Mouse (Mus musculus): ENCODE measurements around the gene Sema3f.

Gene Sema3f

DNA sequence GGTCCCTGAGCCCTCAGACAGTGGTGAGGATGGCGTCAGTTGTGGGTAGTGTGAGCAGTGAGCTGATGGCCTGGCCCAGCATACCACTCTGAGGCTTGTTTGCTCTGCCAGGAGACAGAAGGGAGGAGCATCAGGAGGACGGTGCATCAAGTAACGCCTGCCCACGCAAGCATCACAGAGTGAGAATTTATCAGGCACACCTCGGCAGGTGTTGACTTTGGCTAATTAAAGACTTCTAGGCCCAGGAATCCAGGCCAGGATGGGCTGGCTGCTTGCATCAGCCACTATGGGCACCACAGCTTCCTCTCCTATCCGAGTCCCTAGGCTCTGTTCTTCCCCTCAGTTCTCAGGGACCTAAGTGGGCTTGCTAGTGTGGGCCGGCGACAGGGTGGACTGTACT, 47.9 kb downstream of the Sema3f start:
- no peak for DNase-seq (ENCODE audit: extremely low read depth, low read depth)

DNA sequence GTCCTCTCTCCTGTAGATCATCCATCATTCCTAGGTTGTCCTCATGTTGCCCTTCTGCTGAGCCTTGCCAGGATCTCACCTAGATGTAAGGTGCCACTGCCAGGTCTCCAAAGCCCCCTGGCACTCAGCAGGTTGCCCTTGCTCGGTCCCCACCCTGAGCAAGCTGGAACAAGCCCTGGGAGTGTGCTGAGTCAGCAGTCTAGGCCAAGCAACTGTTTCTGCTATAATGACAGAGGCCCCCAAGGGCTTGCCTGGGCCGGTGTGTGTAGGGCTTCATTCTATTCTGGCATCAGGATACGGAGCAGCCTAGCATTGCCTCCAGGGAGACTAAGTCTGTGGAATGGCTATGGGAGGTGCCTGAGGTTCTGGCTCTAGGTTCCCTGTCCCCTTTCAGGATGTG, 49.5 kb downstream of the Sema3f start:
- no peak for DNase-seq (ENCODE audit: extremely low read depth, low read depth)

DNA sequence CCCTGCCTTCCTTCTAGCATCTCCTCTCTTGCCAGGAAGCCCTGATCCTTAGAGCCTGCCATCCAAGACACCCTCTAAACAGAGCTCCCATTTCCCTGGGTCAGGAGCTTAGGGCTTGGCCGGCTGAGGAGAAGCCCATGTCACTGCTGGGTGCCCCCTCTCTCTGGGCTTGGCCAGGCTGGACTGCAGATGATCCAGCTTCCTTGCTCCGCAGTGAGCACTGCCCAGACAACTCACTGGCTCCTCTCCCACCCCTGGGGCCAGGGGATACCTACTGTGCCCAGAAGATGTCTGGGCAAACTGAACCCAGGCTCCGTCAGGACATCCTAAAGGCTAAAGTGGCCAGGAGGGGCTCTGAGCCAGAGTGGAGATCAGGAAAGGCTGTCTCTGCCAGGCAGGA, 50.3 kb downstream of the Sema3f start:
- DNase-seq (ENCODE audit: extremely low read depth, low read depth) = no peak

DNA sequence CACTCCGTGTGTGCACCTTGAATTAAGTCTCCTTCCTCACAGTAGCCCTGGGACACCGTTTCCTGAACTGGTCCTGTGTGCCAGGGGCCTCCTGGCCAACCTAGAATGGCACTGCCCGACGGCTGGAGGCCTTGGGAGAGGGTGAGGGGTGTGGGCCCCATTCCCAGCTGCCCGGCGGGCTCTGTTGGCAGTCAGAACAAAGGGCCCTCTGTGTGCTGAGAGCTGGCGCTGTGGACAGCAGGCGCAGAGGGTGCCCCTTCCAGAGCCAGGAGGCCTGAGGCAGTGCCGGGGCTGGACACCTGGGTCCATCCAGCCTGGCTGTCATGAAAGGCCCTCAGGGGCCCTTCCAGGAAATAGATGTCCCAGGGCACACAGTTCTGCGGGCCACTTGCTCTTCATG, 50.7 kb downstream of the Sema3f start:
- DNase-seq (ENCODE audit: extremely low read depth, low read depth) = no peak

DNA sequence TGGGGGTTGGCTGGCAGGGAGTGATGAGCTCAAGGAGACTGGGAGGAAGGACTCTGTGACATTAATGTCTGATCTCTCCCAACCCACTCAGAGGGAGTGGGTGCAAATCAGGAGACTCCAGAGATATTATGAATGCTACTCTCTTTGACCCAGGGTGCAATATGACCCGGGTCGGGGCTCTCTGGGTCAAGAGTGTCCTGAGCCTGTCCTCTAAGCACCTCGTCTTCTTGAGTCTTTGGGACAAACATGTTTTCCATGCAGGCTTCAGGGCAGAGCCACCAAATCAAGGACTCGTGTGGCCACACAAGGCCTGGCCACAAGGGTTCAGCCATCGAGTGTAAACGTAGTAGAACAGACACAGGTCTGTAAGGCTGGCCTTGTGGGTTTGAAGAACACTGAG, 52.2 kb downstream of the Sema3f start:
- DNase-seq (ENCODE audit: extremely low read depth, low read depth) = no peak

DNA sequence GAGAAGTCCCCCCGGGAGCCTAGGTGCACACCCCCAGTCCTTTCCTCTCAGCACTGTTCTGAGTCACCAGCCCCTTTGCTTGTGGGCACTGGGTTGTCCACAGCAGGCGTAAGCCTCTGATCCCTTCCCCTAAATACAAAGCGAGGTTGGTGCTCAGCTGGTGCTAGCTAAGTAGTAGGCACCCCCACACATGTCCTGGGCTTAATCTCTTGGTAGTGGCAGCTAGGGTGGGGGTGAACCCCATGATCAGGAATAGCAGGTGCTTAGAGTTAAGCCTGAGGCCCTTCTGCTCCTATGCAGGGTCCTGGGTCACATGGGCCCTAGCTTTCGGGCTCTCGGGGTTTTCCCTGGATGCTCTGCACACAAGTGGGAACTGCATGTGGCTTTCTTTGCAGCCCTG, 53.1 kb downstream of the Sema3f start:
- DNase-seq (ENCODE audit: extremely low read depth, low read depth) = no peak

DNA sequence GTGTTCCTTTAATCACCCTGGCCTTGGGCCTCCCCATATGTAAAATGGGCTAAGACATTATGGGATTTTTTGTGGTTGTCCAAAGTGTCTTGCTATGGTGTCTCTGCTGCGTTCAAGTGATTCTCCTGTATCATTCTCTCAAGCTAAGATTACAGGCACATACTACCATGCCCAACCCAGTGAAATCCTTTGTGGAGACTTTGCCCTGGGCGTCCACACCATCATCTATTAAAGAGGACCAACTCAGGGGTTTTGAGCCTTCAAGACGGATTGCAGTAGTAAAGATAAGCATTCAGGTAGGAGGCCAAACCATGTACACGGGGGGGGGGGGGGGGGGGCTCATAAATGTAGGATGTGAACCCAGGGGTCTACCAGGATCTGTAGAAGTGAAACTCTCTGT, 55.7 kb downstream of the Sema3f start:
- no peak for DNase-seq (ENCODE audit: extremely low read depth, low read depth)

DNA sequence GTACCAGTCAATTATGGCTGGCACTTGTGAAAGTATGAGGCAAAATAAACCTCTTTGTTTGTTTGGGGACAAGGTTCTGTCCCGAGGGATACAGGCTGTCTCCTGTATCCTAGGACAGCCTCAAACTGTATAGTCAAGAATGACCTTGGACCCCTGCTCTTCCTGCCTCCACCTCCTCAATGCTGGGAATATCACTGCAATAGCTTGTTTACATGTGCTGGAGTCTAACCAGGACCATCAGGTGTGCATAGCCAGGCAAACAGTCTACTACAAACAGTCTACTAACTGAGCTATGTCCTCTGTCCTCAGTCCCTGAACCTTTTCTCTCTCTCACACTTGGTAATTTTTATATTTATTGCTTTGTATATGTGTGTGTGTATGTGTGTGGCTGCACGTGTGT, 56.8 kb downstream of the Sema3f start:
- DNase-seq (ENCODE audit: extremely low read depth, low read depth) = no peak

DNA sequence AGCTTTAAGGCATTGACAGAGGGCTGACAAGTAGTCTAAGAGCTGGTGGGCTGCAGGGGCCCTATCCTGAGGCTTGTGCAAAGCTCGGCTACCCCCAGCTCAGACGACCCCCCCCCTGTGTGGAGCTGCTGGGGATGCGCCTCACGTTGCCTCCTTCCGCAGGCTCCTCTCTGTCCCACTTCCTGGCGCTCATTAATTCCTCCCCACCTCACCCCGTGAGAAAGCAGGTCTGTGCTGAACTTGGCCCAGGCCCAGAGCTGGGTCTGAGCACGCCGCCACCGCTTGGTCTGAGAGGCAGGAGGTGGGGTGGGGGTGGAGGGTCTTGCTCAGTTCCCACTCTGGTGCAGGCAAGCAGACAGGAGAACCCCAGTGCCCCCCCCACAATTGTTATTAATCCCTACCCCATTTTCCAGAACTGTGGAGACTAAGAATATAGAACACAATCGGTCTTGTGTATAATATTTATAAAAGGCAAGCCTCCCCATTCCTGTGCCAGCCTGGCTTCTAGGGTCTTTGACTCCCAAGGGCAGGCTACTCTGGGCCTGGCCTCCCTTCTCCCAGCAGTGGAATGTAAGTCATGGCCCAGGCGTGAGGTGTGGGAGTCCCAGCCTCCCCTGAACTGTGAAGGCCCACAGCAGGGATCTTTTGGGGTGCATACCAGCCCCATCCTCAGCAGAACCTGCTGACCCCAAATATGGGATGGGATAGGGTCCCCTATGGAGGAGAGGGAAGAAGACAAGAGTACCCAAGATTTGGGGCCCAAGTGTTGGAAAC, 59.4 kb downstream of the Sema3f start:
- DNase-seq (ENCODE audit: extremely low read depth, low read depth) = no peak

DNA sequence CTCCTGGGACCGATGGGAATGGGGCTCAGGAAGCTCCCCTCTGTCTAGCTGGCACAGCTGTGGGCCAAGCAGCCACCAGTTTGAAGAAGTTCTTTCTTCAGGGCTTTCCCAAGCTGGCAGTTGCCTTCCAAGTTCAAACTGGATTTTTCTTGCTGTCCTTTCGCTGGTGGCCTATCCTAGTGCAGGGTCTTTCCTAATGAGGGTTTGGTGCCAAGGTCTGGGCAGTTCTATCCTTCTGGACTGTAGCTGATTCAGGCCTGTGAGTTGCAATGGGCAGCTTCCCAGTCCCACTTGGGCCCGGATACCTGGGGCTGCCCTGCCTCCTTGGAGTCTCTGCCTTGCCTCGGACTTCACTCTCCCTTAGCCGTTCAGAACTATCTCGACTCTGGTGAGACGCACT, 60.0 kb downstream of the Sema3f start:
- no peak for DNase-seq (ENCODE audit: extremely low read depth, low read depth)

DNA sequence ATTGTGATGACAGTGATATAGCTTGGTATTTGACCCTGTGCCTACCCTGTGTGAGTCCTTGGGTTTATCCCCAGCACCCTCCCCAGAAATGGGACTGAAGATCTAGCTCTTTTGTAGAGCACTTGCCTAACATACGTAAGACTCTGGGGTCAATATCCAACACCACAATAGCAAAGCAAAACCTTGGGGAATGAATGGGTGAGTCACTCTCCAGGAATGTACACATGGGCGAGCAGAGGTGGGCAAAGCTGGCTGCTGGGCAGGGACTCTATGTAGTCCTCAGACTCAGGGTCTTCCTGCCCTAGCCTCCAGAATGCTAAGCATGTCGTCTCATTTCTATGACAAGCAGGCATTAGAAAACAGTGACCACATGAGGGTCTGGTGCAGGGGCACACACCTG, 61.5 kb downstream of the Sema3f start:
- no peak for DNase-seq (ENCODE audit: extremely low read depth, low read depth)

DNA sequence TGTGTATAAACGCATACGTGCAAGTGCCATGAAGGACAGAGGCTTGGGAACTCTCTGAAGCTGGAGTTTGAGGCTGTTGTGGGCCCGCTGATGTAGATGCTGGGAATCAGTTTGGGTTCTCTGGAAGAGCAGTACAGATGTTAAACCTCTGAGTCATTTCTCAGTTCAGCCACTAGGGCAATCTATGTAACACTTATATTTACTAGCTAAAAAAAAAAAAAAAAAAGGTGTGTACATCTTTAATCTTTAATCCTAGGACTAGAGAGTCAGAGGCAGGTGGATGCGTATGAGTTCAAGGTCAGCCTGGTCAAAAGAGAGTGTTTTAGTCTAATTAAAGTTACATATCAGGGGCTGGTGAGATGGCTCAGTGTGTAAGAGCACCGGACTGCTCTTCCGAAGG, 63.3 kb downstream of the Sema3f start:
- DNase-seq (ENCODE audit: extremely low read depth, low read depth) = no peak

DNA sequence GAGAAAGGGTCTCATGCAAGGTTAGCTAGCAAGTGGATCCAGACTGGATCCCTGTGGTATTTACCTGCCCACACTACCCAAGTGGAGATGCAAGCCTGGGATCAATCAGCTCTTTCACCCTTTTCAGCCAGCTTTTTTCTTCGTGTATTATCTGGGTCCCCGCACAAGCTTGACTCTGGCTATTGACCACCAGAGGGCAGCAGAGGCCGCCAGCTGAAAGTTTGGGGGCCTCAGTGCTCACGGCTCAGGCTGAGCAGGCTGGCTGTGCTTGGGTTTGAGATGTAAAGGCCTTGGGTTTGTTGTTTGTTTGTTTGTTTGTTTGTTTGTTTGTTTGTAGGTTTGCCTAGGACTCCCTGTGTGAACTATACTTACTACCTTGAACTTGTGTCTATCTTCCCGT, 64.7 kb downstream of the Sema3f start:
- DNase-seq (ENCODE audit: extremely low read depth, low read depth) = peak; percentile 50

DNA sequence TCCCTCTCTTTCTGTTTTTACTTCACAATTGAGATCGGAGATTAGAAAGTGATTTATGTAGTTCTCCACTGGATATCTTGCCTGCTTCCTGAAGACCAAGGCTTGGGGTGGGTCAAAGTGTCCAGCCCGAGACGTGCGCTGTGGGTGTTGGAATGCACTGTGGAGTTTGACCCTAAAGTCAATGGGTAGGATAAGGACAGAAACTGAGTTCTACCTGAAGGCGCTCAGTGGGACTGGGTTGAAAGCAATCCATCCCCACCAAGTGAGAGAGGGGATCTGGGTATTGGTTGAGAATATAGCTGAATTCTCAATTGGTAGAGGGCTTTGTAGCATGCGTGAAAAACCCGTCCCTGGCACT, 65.1 kb downstream of the Sema3f start:
- no peak for DNase-seq (ENCODE audit: extremely low read depth, low read depth)

DNA sequence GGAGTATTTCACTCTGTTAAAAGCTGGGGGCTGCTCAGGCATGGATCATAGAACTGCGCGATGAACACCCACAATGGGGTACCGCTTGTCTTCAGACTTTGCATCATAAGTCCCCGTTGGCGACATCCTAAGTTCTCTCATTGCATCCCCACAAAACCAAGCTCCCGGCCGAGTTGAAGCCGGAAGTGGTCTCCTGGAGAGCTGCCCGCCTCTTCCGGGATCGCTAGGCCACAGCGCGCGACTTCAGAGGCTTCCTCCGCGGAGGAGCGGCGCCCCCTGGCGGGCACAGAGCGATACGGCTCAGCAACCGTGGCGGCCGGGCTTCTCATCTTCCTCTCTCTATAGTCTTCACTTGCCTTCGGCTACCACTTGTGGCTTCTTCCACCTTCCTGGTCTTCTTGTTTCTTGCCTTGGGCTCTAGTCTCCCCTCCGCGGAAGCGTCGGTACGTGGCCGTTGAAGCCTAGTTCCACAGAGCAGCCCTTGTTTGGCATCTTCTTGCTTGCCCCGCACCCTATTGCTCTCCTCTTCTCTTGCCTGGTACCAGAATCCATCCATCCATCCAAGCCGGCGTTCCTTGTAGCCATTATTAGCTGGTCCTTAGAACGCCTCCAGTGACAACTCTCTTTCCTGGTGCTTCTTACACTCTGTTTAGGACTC, 65.7 kb downstream of the Sema3f start:
- DNase-seq (ENCODE audit: extremely low read depth, low read depth) = peak; percentile 79

DNA sequence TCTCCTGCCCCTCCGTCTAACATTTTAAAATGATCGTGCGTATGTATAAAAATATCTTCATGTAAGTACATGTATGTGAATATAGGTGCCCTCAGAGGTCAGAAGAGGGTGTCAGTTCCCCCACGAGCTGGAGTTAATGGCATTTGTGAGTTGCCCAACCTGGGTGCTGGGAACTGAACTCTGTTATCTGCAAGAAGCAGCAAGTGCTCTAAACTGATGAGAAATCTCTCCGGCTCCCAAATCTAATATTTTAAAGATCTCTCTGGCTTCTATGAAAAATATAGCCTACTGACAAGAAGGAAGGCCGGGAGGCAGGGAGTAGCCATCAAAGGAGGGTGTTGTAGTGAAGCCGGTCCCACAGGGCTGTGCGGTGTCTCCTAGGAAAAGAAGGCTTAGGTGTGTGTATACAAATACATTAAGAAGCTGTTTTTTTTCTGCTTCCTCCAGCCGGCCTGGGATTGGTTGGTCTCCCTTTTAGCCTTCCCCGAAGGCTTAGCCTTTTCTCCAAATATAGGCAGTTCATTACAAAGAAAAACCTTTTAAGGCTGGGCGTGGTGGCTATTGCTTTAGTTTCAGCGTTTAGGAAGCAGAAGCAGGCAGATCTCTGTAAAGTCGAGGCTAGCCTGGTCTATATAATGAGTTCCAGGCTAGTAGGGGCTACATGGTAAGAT, 66.6 kb downstream of the Sema3f start:
- no peak for DNase-seq (ENCODE audit: extremely low read depth, low read depth)

DNA sequence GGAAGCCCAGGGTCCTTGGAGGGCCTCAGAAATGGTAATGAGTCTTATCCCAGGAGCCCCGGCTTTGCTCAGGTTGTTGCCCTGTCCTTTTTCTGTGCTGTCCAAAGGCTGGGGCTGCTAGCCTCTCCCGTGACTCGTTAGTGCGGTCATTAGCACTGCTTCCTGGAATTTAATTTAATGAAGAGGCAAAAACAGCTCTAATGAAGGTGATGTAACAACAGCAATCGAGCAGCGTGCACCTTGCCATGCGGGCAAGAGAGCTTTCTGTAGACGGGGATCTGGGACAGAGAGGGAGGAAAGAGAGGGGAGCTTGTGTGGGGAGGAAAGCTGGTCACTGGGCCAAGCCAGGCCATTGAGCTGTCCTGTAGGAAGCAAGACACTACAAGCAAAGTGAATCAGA, 68.6 kb downstream of the Sema3f start:
- DNase-seq (ENCODE audit: extremely low read depth, low read depth) = no peak

DNA sequence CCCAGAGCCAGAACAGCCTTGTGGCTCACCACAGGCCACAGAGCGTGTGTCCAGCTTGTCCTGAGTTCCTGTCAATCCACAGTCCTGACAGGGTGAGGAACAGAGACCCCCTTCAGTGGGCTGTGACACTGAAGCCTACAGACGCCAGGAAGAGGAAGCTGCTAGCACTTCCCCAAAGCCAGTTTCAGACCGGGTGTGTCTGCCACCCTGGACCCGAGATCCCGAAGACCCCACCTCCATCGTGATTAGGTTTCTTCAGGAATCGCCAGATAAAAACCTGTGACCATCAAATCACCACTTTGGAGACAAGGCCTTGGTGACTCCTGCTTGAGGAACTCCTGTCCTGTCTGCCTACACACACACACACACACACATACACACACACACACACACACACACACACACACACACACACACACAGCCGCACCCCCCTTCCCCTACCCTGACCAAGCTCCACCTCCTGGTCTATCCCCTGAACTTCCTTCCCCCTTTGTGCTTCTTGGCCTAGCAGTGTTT, 70.0 kb downstream of the Sema3f start:
- peak; percentile 54 for DNase-seq (ENCODE audit: extremely low read depth, low read depth)

DNA sequence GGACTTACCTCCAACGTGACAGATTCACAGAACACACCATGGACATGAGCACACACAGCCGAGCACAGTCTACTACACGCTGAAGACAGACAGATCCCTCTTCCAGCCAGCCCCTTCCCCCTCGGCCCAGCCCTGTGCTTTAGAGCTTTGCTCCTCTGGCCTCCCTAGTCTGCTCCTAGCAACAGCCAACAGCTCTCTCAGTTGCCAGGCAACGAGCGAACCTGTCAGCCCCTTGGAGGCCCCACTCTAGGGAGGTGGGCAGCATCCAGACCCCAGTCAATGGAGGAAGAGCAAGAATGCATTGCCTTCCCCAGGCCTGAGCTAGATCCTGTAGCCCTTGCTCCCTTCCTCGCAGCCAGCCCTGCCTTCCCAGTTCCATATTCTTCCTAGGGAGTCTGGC, 73.2 kb downstream of the Sema3f start:
- DNase-seq (ENCODE audit: extremely low read depth, low read depth) = no peak

DNA sequence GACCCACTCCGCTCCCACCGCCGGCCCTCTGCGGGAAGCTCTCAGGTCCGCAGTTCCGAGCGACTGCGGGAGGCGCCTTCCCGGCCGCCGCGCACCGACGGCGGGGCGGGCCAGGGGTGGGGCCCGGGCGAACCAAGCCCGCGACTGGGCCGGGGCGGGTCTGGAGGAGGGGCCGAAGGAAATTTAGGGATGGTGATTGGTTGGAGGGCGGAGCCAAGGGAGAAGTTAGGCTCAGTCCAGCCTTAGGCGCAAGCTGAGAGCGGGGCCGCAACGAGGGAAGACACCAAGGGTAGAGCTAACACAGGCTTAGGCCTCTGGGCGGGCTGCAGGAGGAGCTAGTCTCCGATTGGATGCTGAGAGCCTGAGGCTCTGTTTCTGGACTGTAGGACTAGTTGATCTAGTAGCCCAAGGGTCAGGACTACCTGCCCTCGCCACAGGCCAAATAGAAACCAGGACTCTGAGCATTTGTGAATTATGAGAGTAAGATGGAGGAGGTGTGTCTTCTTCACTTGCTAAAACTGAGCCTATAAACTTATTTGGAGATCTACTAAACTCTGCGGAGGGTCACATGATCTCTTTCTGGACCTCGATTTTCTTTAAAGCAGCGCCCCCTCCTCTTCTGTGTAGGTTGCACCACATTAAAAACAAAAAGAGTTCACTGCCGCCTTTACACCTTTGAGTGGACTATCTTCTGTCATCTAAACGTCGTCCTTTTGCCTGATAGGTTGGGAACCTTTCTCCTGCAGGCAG, 74.8 kb downstream of the Sema3f start, which contains the start of gene Gnai2:
Gnai2 (minus strand) TSS at position 89 of the 750 bp plus-strand sequence.
- peak; percentile 96 for DNase-seq (ENCODE audit: extremely low read depth, low read depth)

DNA sequence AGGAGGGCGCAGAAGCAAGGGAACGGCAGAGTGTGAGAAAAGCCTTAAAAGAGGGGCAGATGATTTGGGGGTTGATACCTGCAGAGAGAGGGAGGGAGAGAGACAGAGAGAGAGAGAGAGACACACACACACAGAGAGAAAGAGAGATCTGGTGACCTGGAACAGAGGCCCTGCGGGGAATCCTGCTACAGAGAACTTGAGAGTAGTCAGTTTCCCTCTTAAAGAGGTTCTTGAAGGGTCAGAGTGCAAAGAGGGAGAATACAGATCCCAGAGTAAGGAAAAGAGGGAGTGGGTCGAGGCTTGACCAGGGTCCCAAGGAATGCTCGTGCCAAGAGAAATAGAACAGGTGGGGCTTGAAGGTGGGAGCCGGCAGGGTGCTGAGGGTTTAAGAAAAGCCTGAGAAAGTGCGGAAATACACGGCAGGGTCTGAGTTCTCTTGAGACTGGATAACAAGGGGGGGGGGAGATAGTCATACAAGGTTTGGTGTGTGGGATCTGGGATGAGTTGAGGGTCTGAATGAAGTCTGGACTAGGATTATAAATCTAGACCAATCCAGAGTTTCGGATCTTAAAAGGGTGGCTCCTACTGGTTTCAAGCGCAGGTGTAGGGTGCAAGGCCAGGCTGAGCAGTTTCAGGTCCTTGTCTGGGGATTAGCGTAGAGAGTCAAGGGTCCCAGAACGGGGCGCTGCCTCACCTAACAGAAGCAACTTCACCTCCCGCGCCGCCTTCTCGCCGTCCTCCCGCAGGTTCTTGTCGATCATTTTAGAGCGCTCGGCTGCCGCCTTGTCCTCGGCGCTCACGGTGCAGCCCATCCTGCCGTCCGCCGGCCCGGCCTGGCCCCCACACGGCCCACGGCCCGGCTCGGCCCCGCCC, 75.6 kb downstream of the Sema3f start:
- no peak for DNase-seq (ENCODE audit: extremely low read depth, low read depth)

Data from MEL-GATA-1-ER (cell line).